Mouse (Mus musculus) right cerebral cortex, postnatal 4 days (tissue): ENCODE data around the gene Pam.

Experiments used
- DNase-seq: peaks from one replicate; pipeline ENCODE4 v3.0.0-alpha.2; 2022

Pam gene

GRCm38 (mm10) chr1:97759841-97760240 is 335.6 kb downstream of the Pam start:
- DNase-seq = no peak

GRCm38 (mm10) chr1:97754392-97754791 is 341.1 kb downstream of the Pam start:
- no peak for DNase-seq

GRCm38 (mm10) chr1:97753216-97753615 is 342.2 kb downstream of the Pam start:
- DNase-seq = no peak

GRCm38 (mm10) chr1:97748163-97748562 is 347.3 kb downstream of the Pam start:
- DNase-seq = no peak

- no peak for DNase-seq
Measured at GRCm38 (mm10) chr1:97746261-97746660, 349.2 kb downstream of the Pam start.

- DNase-seq = no peak
Measured at GRCm38 (mm10) chr1:97745712-97746111, 349.7 kb downstream of the Pam start.
